Mouse (Mus musculus) thymus, postnatal 36 days (tissue): ENCODE measurements at regions not wholly inside any gene's neighbourhood (a gene's known extent, or its start where the extent isn't known, plus 50 kb on each side); places are given as distances from the start of the nearest gene placed in this dataset.
A peak's percentile ranks its signal among the peaks of the same experiment; 100 is the strongest.

ENCODE experiments used
- DNase-seq, 2 experiments: peaks; one replicate each; pipeline ENCODE4 v3.0.0; 2022; ENCODE audit warnings: mixed read lengths in 2 of 2

DNA sequence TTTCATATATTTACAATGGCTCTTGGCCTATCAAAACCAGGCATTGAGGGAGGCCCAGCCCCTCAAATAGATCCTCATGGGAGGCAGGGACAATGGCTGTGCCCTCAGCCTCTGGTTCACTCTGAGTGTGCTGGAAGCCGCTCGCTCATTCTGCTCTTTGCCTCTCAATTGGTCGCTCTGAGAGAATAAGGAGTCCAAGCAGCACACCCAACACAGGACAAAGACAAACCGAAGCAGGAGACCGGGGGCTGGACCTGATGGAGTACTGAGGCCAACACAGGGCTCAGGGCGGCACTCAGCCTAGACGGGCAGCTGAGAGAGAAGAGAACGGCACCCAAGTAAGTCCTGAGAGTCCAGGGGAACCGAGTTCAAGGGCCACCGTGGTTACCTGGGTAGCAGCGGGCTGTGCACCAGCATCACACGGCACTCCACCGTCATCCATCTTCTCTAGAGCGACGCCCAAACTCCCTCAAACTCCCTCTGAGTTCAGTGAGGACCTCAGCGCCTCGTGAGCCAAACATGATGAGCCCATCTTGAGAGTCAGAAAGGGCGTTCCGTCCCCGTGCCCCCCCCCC lies 145.8 kb downstream of the Setd4 start:
- no peak for DNase-seq

- no peak for DNase-seq
These were observed 147.0 kb downstream of the Setd4 start for GRCm38 (mm10) chr16:93456706-93457425.

- DNase-seq: peak; percentile 77
These were observed 149.5 kb downstream of the Setd4 start for GRCm38 (mm10) chr16:93454080-93454997.

- no peak for DNase-seq
These were observed 150.8 kb downstream of the Setd4 start for GRCm38 (mm10) chr16:93453056-93453455.

DNA sequence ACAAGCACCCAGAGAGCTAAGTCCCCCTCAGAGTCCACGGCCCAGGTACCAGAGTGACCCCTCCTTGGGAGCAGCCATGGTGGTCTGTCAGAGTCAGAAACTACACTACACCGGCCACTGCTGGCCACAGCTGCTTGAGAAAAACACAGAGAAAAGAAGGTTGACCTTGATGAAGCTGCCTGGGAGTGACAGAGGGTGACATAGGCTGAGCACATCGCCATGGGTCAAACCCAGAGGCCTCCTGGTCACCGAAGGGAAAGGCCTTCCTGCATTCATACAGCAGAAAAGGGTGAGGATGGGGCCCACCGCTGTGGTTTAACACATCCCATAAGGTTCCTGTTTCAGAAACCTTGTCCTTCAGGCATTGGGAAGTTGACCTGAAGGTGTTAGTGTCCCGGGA lies 153.0 kb downstream of the Setd4 start:
- DNase-seq: no peak

DNA sequence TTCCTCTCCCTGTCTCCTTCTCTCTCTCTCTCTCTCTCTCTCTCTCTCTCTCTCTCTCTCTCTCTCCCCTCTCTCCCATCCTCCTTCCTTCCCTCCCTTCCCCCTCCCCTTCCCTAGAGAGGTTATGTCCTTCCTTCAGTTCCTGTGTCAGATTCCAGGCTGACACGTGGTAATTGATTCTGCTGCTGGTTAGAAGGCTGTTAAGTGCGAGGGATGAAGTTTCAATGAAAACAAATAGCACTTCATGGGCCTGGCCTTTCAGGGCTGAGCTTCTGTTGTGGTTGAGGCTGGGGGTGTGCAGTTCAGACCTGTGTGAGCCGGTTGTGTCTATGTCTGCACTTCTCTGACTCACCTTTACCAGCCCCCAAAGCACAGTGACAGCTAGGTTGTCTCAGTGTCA lies 153.9 kb downstream of the Setd4 start:
- no peak for DNase-seq

- no peak for DNase-seq
These were observed 155.7 kb downstream of the Setd4 start for GRCm38 (mm10) chr16:93448124-93448523.

- DNase-seq: peak in 1 of 2 experiments; percentile 24
These were observed 156.9 kb downstream of the Setd4 start for GRCm38 (mm10) chr16:93446970-93447369.

DNA sequence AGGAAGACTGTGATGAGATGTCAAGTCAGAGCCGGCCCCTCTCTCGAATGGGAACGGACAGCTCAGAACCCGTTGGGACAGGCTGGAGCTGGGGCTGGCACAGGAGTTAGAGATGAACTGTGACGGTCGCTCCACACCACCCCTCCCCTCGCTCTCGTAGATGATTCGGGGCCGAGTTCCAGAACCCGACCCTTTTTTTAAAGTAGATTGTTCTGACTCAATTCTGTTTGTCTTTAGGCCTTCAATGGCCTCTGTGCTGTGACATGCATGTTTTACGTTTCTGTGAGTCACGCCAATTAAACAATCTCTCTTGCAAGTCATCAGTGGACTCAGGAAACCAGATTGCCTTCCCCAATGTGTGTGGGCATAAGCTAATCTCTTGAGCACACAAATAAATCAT lies 157.7 kb downstream of the Setd4 start:
- no peak for DNase-seq

GRCm38 (mm10) chr16:93442837-93443236 lies 161.0 kb downstream of the Setd4 start:
- no peak for DNase-seq

- DNase-seq: no peak
These were observed 166.0 kb downstream of the Setd4 start for GRCm38 (mm10) chr16:93437608-93438425.

- DNase-seq: no peak
These were observed 167.1 kb downstream of the Setd4 start for GRCm38 (mm10) chr16:93436732-93437131.

- DNase-seq: no peak
These were observed 172.5 kb downstream of the Setd4 start for GRCm38 (mm10) chr16:93431316-93431715.

DNA sequence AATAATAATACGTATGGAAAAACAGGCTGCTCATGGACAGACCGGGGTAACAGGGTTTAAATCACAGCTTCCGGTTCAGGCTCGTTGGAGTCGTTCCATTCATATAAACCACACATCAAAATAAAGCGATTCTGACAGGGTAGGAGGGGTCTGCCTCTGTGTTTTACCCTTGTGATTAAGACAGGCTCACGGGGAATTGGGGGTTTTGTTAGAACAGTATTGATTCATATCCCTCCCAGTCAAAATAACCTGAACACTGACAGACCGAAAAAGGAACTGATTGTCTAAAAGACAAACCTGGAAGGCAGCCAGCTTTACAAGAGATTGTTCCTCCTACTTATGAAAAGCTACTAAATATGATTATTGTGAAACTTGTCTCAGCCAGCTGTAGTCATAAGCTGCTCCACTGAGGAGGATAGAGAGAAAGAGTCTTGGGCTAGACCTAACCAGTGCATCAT lies 174.5 kb downstream of the Setd4 start:
- DNase-seq: no peak

DNA sequence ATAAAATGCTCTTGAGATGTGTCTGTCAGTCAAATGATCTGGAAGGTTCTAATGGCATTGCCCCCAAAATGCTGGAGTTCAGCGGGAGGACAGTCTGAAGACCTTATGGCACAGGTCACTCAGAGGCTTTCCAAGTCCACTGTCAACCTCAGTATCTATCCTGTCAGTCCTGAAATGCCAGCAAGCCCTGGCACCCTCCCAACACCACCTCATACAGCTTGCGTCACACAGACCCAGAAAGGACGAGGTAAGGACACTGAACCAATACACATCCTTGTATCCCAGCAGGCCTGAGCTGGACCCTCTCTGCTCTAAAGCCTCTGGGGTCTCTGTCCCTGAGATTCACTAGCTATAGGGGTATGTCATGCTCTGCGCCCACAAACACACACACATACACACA lies 176.6 kb downstream of the Setd4 start:
- no peak for DNase-seq

- no peak for DNase-seq
These were observed 178.1 kb downstream of the Setd4 start for GRCm38 (mm10) chr16:93425731-93426130.

- no peak for DNase-seq
These were observed 180.7 kb downstream of the Setd4 start for GRCm38 (mm10) chr16:93423174-93423573.

DNA sequence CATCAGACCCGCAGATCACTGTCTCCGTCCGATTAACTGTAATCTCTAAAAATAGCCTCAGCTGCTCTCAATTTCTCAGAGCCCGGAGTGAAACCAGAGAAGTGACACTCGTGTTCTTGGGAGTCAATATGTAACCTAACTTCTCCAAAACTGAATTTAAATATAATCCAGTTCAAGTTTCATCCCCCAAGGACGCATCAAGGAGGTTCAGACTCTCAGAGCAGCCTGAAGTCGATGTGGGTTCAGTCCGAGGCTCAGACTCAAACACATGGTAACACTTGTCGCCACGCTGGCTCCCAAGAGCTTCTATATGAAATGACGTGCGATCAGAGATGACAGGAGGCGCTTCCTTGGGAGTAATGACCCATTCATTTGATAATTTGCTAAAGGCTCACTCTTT lies 181.6 kb downstream of the Setd4 start:
- DNase-seq: no peak

GRCm38 (mm10) chr16:93418246-93418645 lies 185.6 kb downstream of the Setd4 start:
- no peak for DNase-seq

DNA sequence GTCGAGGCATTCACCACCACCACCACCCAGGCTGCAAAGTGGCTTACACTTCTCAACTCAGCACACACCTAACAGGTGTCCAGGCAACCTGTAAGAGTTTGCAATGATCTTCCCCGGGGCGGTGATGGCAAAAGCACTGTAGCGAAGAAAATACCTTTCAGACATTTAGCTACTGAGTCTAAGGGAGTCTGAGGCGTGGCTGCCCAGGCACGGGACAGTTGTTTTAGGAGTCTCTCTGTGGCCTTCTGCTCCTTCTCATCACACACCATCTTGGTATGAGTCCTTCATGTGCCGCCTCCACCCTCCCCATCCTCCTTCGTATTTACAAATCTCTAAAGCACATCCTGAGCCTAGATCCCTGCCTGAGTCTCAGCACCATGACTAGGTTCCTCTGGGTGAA lies 186.0 kb downstream of the Setd4 start:
- DNase-seq: no peak

DNA sequence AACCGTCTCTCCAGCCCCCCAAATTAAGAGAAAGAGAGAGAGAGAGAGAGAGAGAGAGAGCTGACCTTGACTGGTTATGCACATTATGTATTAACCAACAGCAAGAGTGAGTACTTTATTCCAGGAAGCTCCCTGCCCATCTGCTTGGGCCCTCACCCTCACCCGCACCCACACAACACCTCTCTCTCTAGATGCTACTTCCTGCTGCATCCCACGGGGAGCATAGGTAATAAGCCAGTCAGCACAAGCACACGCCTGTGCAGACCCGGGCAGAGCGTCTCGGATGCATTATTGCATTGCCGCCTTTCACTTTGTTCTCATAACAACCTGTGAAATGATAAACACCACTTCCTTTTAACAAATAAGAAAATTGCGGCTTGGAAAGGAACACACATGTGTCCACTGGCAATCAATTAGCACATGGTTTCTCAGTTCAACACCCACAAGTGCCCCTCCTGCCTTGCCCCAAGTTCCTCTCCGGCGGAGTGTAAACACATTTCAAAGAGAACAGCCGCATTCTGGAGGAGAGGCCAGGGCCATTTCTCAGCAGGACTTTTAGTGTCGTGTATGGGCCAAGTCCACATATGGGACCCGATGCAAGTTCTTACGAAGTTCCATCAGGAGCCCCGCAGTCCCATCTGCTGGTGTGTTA lies 211.7 kb downstream of the Setd4 start:
- no peak for DNase-seq

GRCm38 (mm10) chr16:93387578-93388116 lies 216.2 kb downstream of the Setd4 start:
- no peak for DNase-seq
